Mouse (Mus musculus): ENCODE results near the gene Ccdc107. TPM values are rescaled to one million over a fixed set of nuclear protein-coding genes. Genes with fewer than 3 reads are reported as not detected.

The Ccdc107 gene
- polyA plus RNA-seq, 1 experiment from 2014 or later: 54.6 TPM

GRCm38 (mm10) chr4:43519551-43519950 lies 26.9 kb downstream of the Ccdc107 start:
- Histone ChIP-seq H3K4me2 (ENCODE audit: low read depth, low read length) (0 out of 2 replicates have a peak overlapping the region, but pooled peaks have one; percentile 5), H3K9me3 (replicated peaks; ENCODE audit: control insufficient read depth, low read length) (no peaks in the 10 kb centered on the region), H3K36me3 (replicated peaks; ENCODE audit: control insufficient read depth, insufficient read depth, low read depth, low read length) (no peaks in the 10 kb centered on the region), H3K4me3 (ENCODE audit: low read depth, low read length) (no peak overlapping the region), H3K27ac (replicated peaks; ENCODE audit: low read depth, low read length) (no peak overlapping the region), H3K27me3 (ENCODE audit: control insufficient read depth, insufficient read depth, low read length) (peaks cover 16% of the 10 kb centered on the region), H3K9ac (replicated peaks; ENCODE audit: low read length) (no peak overlapping the region), H3K4me1 (ENCODE audit: control insufficient read depth, insufficient read depth, low read length) (peaks cover 2% of the 10 kb centered on the region; the same call in 1 of the 2 replicates)
- DNase-seq (ENCODE audit: low spot score): no peak
- WGBS: 16% methylated on average over 10 of the region's 10 CpGs
- ATAC-seq (replicated peaks; ENCODE audit: insufficient number of reproducible peaks, low FRiP score, low TSS enrichment, low read depth): no peak

DNA sequence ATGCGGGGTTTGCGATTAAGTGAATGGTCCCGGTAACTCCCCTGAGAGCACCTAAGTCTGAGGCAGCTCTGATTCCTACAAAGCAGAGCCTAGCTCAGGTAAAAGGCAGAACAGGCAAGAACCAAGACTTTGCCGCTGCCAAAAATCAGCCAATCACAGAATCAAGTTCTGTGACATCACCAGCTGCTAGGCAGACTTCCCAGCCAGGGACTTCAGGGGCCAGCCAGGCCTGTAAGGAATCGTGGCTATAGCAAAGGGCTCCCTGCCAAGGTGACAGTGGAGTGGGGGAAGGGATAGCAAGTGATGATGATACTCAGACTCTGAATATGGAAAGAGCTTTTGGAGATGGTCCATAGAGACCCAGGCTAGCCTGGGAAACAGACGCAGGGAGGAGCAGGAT lies 27.3 kb downstream of the Ccdc107 start:
- Histone ChIP-seq H3K36me3 (replicated peaks; ENCODE audit: control insufficient read depth, insufficient read depth, low read depth, low read length) (no peaks in the 10 kb centered on the region), H3K27me3 (ENCODE audit: control insufficient read depth, insufficient read depth, low read length) (peaks cover 16% of the 10 kb centered on the region), H3K4me1 (ENCODE audit: control insufficient read depth, insufficient read depth, low read length) (peaks cover 2% of the 10 kb centered on the region; the same call in 1 of the 2 replicates), H3K4me3 (ENCODE audit: low read depth, low read length) (no peak overlapping the region), H3K27ac (replicated peaks; ENCODE audit: low read depth, low read length) (no peak overlapping the region), H3K4me2 (ENCODE audit: low read depth, low read length) (0 out of 2 replicates have a peak overlapping the region, but pooled peaks have one; percentile 5), H3K9ac (replicated peaks; ENCODE audit: low read length) (no peak overlapping the region), H3K9me3 (replicated peaks; ENCODE audit: control insufficient read depth, low read length) (no peaks in the 10 kb centered on the region)
- peak; percentile 90 for DNase-seq (ENCODE audit: low spot score)
- WGBS: 12% methylated on average over 6 of the region's 6 CpGs
- 0 out of 2 replicates have a peak, but pooled peaks have one; percentile 14 for ATAC-seq (replicated peaks; ENCODE audit: insufficient number of reproducible peaks, low FRiP score, low TSS enrichment, low read depth)

DNA sequence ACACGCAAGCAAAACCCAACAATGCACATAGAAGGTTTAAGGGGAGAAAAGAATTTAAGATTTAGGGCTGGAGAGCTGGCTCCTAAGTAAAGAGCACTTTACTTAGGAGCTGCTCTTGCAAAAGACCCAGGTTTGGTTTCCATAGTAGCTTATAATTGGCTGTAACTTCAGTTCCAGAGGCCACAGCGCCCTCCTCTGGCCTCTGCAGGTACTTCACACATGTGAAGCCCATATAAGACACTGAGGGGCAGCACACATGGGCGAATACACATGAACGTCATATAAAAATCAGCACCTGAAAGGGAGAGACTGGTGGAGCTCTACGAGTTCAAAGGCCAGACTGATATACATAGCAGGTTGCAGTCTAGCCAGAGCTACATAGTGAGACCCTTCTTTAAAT lies 35.2 kb downstream of the Ccdc107 start:
- ATAC-seq (replicated peaks; ENCODE audit: insufficient number of reproducible peaks, low FRiP score, low TSS enrichment, low read depth) (no peak), DNase-seq (ENCODE audit: low spot score) (no peak)
- WGBS: 64% methylated on average over 5 of the region's 5 CpGs
- no peak overlapping the region for H3K4me2 ChIP-seq (ENCODE audit: low read depth, low read length)
- peaks cover 2% of the 10 kb centered on the region; the same call in 1 of the 2 replicates for H3K4me1 ChIP-seq (ENCODE audit: control insufficient read depth, insufficient read depth, low read length)
- H3K4me3 ChIP-seq (ENCODE audit: low read depth, low read length): no peak overlapping the region
- H3K27ac ChIP-seq (replicated peaks; ENCODE audit: low read depth, low read length): no peak overlapping the region
- H3K9me3 ChIP-seq (replicated peaks; ENCODE audit: control insufficient read depth, low read length): no peaks in the 10 kb centered on the region
- no peak overlapping the region for H3K9ac ChIP-seq (replicated peaks; ENCODE audit: low read length)
- H3K27me3 ChIP-seq (ENCODE audit: control insufficient read depth, insufficient read depth, low read length): peaks cover 12% of the 10 kb centered on the region
- peaks cover 3% of the 10 kb centered on the region for H3K36me3 ChIP-seq (replicated peaks; ENCODE audit: control insufficient read depth, insufficient read depth, low read depth, low read length)

DNA sequence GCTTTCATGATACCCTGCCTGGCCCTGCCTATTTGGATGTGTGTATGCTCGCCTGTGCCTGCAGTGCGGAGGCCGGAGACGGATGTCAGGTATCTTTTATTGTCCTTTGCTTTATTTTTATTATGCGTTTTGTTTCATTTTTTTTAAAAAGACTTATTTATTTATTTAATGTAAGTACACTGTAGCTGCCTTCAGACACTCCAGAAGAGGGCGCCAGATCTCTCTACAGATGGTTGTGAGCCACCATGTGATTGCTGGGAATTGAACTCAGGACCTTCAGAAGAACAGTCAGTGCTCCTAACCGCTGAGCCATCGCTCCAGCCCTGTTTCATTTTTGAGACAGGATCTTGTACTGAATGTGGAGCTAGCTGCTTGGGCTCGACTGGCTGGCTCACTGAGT lies 35.8 kb downstream of the Ccdc107 start:
- H3K9ac ChIP-seq (replicated peaks; ENCODE audit: low read length): no peak overlapping the region
- H3K4me3 ChIP-seq (ENCODE audit: low read depth, low read length): no peak overlapping the region
- no peak overlapping the region for H3K27ac ChIP-seq (replicated peaks; ENCODE audit: low read depth, low read length)
- H3K9me3 ChIP-seq (replicated peaks; ENCODE audit: control insufficient read depth, low read length): no peaks in the 10 kb centered on the region
- H3K27me3 ChIP-seq (ENCODE audit: control insufficient read depth, insufficient read depth, low read length): peaks cover 9% of the 10 kb centered on the region
- no peak overlapping the region for H3K4me2 ChIP-seq (ENCODE audit: low read depth, low read length)
- WGBS: 74% methylated on average over 9 of the region's 9 CpGs
- DNase-seq (ENCODE audit: low spot score) (no peak), ATAC-seq (replicated peaks; ENCODE audit: insufficient number of reproducible peaks, low FRiP score, low TSS enrichment, low read depth) (no peak)
- peaks cover under 1% of the 10 kb centered on the region; the same call in 1 of the 2 replicates for H3K4me1 ChIP-seq (ENCODE audit: control insufficient read depth, insufficient read depth, low read length)
- H3K36me3 ChIP-seq (replicated peaks; ENCODE audit: control insufficient read depth, insufficient read depth, low read depth, low read length): peaks cover 7% of the 10 kb centered on the region

DNA sequence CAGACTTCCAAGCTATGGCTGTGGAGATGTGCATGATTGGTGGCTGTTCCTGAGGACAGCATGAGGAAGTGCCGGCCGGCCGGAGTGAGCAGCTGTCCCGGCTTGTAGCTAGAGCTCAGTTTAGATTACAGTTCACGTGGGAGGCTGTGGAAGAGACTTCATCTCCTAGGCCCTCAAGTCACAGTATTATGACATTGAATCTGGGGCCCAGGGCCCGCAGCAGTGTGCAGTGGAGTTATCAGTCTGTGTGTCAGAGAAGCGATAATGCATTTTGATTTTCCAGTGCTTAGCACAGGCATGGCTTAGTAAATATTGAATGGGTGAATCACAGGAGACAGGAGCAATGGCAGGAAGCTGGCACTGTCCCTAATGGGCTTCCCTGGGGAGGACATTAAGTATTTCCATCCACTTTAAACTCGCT lies 37.4 kb downstream of the Ccdc107 start:
- Histone ChIP-seq H3K9ac (replicated peaks; ENCODE audit: low read length) (no peak overlapping the region), H3K27me3 (ENCODE audit: control insufficient read depth, insufficient read depth, low read length) (no peaks in the 10 kb centered on the region), H3K27ac (replicated peaks; ENCODE audit: low read depth, low read length) (no peak overlapping the region), H3K36me3 (replicated peaks; ENCODE audit: control insufficient read depth, insufficient read depth, low read depth, low read length) (peaks cover 13% of the 10 kb centered on the region), H3K4me2 (ENCODE audit: low read depth, low read length) (no peak overlapping the region), H3K4me3 (ENCODE audit: low read depth, low read length) (no peak overlapping the region), H3K4me1 (ENCODE audit: control insufficient read depth, insufficient read depth, low read length) (no peaks in the 10 kb centered on the region), H3K9me3 (replicated peaks; ENCODE audit: control insufficient read depth, low read length) (no peaks in the 10 kb centered on the region)
- no peak for DNase-seq (ENCODE audit: low spot score)
- 68% methylated on average over 8 of the region's 8 CpGs for WGBS
- no peak for ATAC-seq (replicated peaks; ENCODE audit: insufficient number of reproducible peaks, low FRiP score, low TSS enrichment, low read depth)

DNA sequence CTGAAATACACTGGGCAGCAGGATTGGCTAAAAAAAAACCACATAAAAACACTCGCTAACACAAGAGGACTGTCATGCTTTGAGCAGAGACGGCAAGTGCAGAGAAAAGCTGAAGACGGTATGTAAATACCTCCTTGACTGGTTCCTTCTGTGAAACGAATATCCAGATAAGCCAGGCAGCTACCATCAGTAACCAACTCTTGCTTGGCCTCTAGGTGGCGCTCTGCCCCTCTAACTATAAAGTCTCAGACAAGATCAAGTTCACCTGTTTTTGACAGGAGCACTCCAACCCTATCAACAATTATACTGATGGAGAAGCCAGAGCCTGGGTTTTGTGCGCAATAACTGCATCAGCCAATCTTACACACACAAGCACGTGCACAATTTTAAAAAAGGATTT lies 37.9 kb downstream of the Ccdc107 start:
- no peak overlapping the region for H3K9ac ChIP-seq (replicated peaks; ENCODE audit: low read length)
- H3K27me3 ChIP-seq (ENCODE audit: control insufficient read depth, insufficient read depth, low read length): no peaks in the 10 kb centered on the region
- peaks cover 17% of the 10 kb centered on the region for H3K36me3 ChIP-seq (replicated peaks; ENCODE audit: control insufficient read depth, insufficient read depth, low read depth, low read length)
- DNase-seq (ENCODE audit: low spot score) (peak; percentile 80), ATAC-seq (replicated peaks; ENCODE audit: insufficient number of reproducible peaks, low FRiP score, low TSS enrichment, low read depth) (no peak)
- H3K4me1 ChIP-seq (ENCODE audit: control insufficient read depth, insufficient read depth, low read length): no peaks in the 10 kb centered on the region
- H3K4me2 ChIP-seq (ENCODE audit: low read depth, low read length): no peak overlapping the region
- H3K4me3 ChIP-seq (ENCODE audit: low read depth, low read length): no peak overlapping the region
- H3K27ac ChIP-seq (replicated peaks; ENCODE audit: low read depth, low read length): no peak overlapping the region
- WGBS: 25% methylated on average over 7 of the region's 7 CpGs
- H3K9me3 ChIP-seq (replicated peaks; ENCODE audit: control insufficient read depth, low read length): no peaks in the 10 kb centered on the region

DNA sequence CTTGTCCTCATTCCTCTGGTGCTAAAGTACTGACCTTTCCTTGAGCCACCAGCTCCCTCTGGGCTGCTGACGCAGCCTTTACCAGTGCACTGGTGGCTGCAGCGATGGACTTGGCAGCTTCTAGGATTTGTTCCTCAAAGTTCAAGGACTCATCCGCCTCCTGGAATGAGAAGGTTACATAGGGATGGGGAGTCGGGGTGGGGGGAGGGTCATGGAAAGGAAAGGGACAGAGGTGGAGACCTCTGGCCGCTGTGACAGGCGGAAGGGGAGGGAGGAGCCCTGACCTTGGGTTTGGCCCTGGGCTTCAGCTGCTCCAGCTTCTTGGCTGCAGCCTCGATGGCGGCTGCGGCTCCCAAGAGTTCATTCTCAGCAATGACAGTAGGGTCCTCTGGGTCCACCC lies 40.6 kb downstream of the Ccdc107 start:
- H3K4me1 ChIP-seq (ENCODE audit: control insufficient read depth, insufficient read depth, low read length): no peaks in the 10 kb centered on the region
- ATAC-seq (replicated peaks; ENCODE audit: insufficient number of reproducible peaks, low FRiP score, low TSS enrichment, low read depth) (no peak), DNase-seq (ENCODE audit: low spot score) (no peak)
- H3K36me3 ChIP-seq (replicated peaks; ENCODE audit: control insufficient read depth, insufficient read depth, low read depth, low read length): peaks cover 24% of the 10 kb centered on the region
- H3K27me3 ChIP-seq (ENCODE audit: control insufficient read depth, insufficient read depth, low read length): no peaks in the 10 kb centered on the region
- no peak overlapping the region for H3K27ac ChIP-seq (replicated peaks; ENCODE audit: low read depth, low read length)
- no peak overlapping the region for H3K4me3 ChIP-seq (ENCODE audit: low read depth, low read length)
- no peaks in the 10 kb centered on the region for H3K9me3 ChIP-seq (replicated peaks; ENCODE audit: control insufficient read depth, low read length)
- H3K4me2 ChIP-seq (ENCODE audit: low read depth, low read length): no peak overlapping the region
- 80% methylated on average over 9 of the region's 9 CpGs for WGBS
- H3K9ac ChIP-seq (replicated peaks; ENCODE audit: low read length): no peak overlapping the region

DNA sequence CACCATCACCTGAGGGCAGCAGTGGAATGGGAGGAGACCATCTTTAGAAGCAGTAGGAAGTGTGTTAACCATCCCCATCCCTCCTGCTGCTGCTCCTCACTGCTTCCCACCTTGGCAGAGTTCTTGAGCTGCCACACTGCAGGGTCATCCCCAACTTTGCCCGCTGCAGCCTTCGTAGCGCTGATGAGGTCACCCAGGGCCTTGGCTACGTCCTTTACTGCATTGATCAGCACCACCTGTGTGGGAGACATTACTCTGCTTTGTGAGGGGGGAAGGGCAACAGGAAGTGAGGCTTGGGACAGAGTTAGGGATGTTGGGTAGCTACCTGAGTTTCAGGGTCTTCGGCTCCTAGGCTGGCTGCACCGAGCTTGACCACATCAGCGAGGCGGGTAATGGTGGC lies 42.9 kb downstream of the Ccdc107 start:
- Histone ChIP-seq H3K4me3 (ENCODE audit: low read depth, low read length) (no peak overlapping the region), H3K36me3 (replicated peaks; ENCODE audit: control insufficient read depth, insufficient read depth, low read depth, low read length) (peaks cover 39% of the 10 kb centered on the region), H3K4me2 (ENCODE audit: low read depth, low read length) (no peak overlapping the region), H3K4me1 (ENCODE audit: control insufficient read depth, insufficient read depth, low read length) (no peaks in the 10 kb centered on the region), H3K27me3 (ENCODE audit: control insufficient read depth, insufficient read depth, low read length) (no peaks in the 10 kb centered on the region), H3K9ac (replicated peaks; ENCODE audit: low read length) (no peak overlapping the region), H3K27ac (replicated peaks; ENCODE audit: low read depth, low read length) (no peak overlapping the region), H3K9me3 (replicated peaks; ENCODE audit: control insufficient read depth, low read length) (no peaks in the 10 kb centered on the region)
- ATAC-seq (replicated peaks; ENCODE audit: insufficient number of reproducible peaks, low FRiP score, low TSS enrichment, low read depth) (no peak), DNase-seq (ENCODE audit: low spot score) (no peak)
- WGBS: 95% methylated on average over 8 of the region's 8 CpGs
